Mouse (Mus musculus) erythroblast, adult 5-6 weeks (primary cell): Measurements from ENCODE around the gene Zfp780b. TPM values are rescaled to one million over a fixed set of nuclear protein-coding genes. Genes with fewer than 3 reads are reported as not detected.
"Not testable (repeated sequence)": the region's sequence is repeated elsewhere in the genome, so short reads cannot be mapped to it uniquely, and the experiment has no call there.

Experiments
- ATAC-seq: replicated peaks from 2 replicates; pipeline ENCODE4 v1.8.0; 2016; ENCODE audit warnings: moderate number of reproducible peaks, mild to moderate bottlenecking, moderate TSS enrichment, inconsistent platforms; ENCODE audit not compliant: poor library complexity, low FRiP score, severe bottlenecking
- total RNA-seq, 2 experiments: library from RNA; stranded (forward) in 1 of 2; stranded (reverse) in 1 of 2; fragments of 150-400 nt in 1 of 2; fragments of 200-764, 138-1000 nt in 1 of 2; gene quantifications; 2 replicates each; pipeline versions ENCODE4 v1.2.3 to v1.2.4; 2015 to 2017; ENCODE audit warnings: low replicate concordance in 2 of 2

Gene Zfp780b
- total RNA-seq (2015; ENCODE audit: low replicate concordance) (3.1 and 3.8 TPM in 2 replicates), total RNA-seq (2017; ENCODE audit: low replicate concordance) (3.2 and 3.6 TPM in 2 replicates)

GRCm38 (mm10) chr7:27978683-27979528 lies at the start of gene Zfp780b:
TSS of gene Zfp780b (minus strand) at chr7:27979171.
- ATAC-seq, result peak; percentile 98

- ATAC-seq, result no peak
Measured at GRCm38 (mm10) chr7:28014445-28014810, 35.5 kb upstream of the Zfp780b start.

- peak; percentile 65 for ATAC-seq
Measured at GRCm38 (mm10) chr7:28013549-28014444, 34.8 kb upstream of the Zfp780b start, which contains the start of gene Zfp850. TSS of gene Zfp850 (minus strand) at chr7:28014115.

GRCm38 (mm10) chr7:28010271-28010670 lies 31.3 kb upstream of the Zfp780b start:
- ATAC-seq, result no peak

- ATAC-seq, result no peak
Measured at GRCm38 (mm10) chr7:27982197-27982596, 3.2 kb upstream of the Zfp780b start.

GRCm38 (mm10) chr7:27949451-27949850 lies 29.5 kb downstream of the Zfp780b start:
- ATAC-seq, result peak; percentile 73

- ATAC-seq, result not testable (repeated sequence)
Measured at GRCm38 (mm10) chr7:27941869-27942268, 37.1 kb downstream of the Zfp780b start.

- ATAC-seq, result not testable (repeated sequence)
Measured at GRCm38 (mm10) chr7:27933800-27934158, 45.2 kb downstream of the Zfp780b start.

GRCm38 (mm10) chr7:27933050-27933799 lies 45.7 kb downstream of the Zfp780b start:
- ATAC-seq, result no peak

- ATAC-seq, result no peak
Measured at GRCm38 (mm10) chr7:27928818-27929695, 49.9 kb downstream of the Zfp780b start, which contains the start of gene Zfp974. TSS of gene Zfp974 (minus strand) at chr7:27929460.

GRCm38 (mm10) chr7:27927041-27927440 lies 51.9 kb downstream of the Zfp780b start:
- not testable (repeated sequence) for ATAC-seq

- not testable (repeated sequence) for ATAC-seq
Measured at GRCm38 (mm10) chr7:27910952-27911351, 68.0 kb downstream of the Zfp780b start.

Other genes with a start within 250 kb of the Zfp780b start
- gene Zfp60, start 247.8 kb downstream of the Zfp780b start, total RNA-seq (2015; ENCODE audit: low replicate concordance), result 0.42 and 4.0 TPM in 2 replicates
- 1.8 and 4.5 TPM in 2 replicates for gene Zfp60, start 247.8 kb downstream of the Zfp780b start, total RNA-seq (2017; ENCODE audit: low replicate concordance)
- 1.5 and 6.7 TPM in 2 replicates for gene Zfp626, start 172.0 kb downstream of the Zfp780b start, total RNA-seq (2015; ENCODE audit: low replicate concordance)
- gene Zfp626, start 172.0 kb downstream of the Zfp780b start, total RNA-seq (2017; ENCODE audit: low replicate concordance), result 0.68 and 2.8 TPM in 2 replicates
- 0.63 and 1.9 TPM in 2 replicates for gene Zfp59, start 140.6 kb downstream of the Zfp780b start, total RNA-seq (2015; ENCODE audit: low replicate concordance)
- 2.0 and 2.4 TPM in 2 replicates for gene Zfp59, start 140.6 kb downstream of the Zfp780b start, total RNA-seq (2017; ENCODE audit: low replicate concordance)
- 0.58 and 1.0 TPM in 2 replicates for gene Zfp607a, start 121.6 kb downstream of the Zfp780b start, total RNA-seq (2015; ENCODE audit: low replicate concordance)
- gene Zfp607a, start 121.6 kb downstream of the Zfp780b start, total RNA-seq (2017; ENCODE audit: low replicate concordance), result 1.1 and 2.6 TPM in 2 replicates
- gene Zfp974, start 49.7 kb downstream of the Zfp780b start, total RNA-seq (2015; ENCODE audit: low replicate concordance), result 3.3 TPM in 1 of 2 replicates, not detected in the other
- gene Zfp974, start 49.7 kb downstream of the Zfp780b start, total RNA-seq (2017; ENCODE audit: low replicate concordance), result 0.14 TPM in 1 of 2 replicates, not detected in the other
- gene Zfp850, start 34.9 kb upstream of the Zfp780b start, total RNA-seq (2015; ENCODE audit: low replicate concordance), result 0.38 and 2.3 TPM in 2 replicates
- gene Zfp850, start 34.9 kb upstream of the Zfp780b start, total RNA-seq (2017; ENCODE audit: low replicate concordance), result 0.43 and 0.84 TPM in 2 replicates
- gene Psmc4, start 70.9 kb upstream of the Zfp780b start, total RNA-seq (2015; ENCODE audit: low replicate concordance), result 42.7 and 43.7 TPM in 2 replicates
- gene Psmc4, start 70.9 kb upstream of the Zfp780b start, total RNA-seq (2017; ENCODE audit: low replicate concordance), result 36.5 and 39.1 TPM in 2 replicates
- gene Fcgbp, start 92.1 kb upstream of the Zfp780b start, total RNA-seq (2015; ENCODE audit: low replicate concordance), result not detected in 2 replicates
- gene Fcgbp, start 92.1 kb upstream of the Zfp780b start, total RNA-seq (2017; ENCODE audit: low replicate concordance), result not detected in 2 replicates
- gene 9530053A07Rik, start 150.3 kb upstream of the Zfp780b start, total RNA-seq (2015; ENCODE audit: low replicate concordance), result not detected in 2 replicates
- gene 9530053A07Rik, start 150.3 kb upstream of the Zfp780b start, total RNA-seq (2017; ENCODE audit: low replicate concordance), result 0.28 TPM in 1 of 2 replicates, not detected in the other
- gene Fbl, start 190.5 kb upstream of the Zfp780b start, total RNA-seq (2015; ENCODE audit: low replicate concordance), result 12.5 and 30.1 TPM in 2 replicates
- 22.2 and 30.7 TPM in 2 replicates for gene Fbl, start 190.5 kb upstream of the Zfp780b start, total RNA-seq (2017; ENCODE audit: low replicate concordance)
- 2.1 and 4.6 TPM in 2 replicates for gene Dyrk1b, start 200.3 kb upstream of the Zfp780b start, total RNA-seq (2015; ENCODE audit: low replicate concordance)
- 6.4 and 6.6 TPM in 2 replicates for gene Dyrk1b, start 200.3 kb upstream of the Zfp780b start, total RNA-seq (2017; ENCODE audit: low replicate concordance)